Mouse (Mus musculus) right cerebral cortex, postnatal 14 days (tissue): Measurements from ENCODE around the gene Sepsecs.

Experiments used
- DNase-seq: peaks from one replicate; pipeline ENCODE4 v3.0.0; 2022

Gene Sepsecs

DNA sequence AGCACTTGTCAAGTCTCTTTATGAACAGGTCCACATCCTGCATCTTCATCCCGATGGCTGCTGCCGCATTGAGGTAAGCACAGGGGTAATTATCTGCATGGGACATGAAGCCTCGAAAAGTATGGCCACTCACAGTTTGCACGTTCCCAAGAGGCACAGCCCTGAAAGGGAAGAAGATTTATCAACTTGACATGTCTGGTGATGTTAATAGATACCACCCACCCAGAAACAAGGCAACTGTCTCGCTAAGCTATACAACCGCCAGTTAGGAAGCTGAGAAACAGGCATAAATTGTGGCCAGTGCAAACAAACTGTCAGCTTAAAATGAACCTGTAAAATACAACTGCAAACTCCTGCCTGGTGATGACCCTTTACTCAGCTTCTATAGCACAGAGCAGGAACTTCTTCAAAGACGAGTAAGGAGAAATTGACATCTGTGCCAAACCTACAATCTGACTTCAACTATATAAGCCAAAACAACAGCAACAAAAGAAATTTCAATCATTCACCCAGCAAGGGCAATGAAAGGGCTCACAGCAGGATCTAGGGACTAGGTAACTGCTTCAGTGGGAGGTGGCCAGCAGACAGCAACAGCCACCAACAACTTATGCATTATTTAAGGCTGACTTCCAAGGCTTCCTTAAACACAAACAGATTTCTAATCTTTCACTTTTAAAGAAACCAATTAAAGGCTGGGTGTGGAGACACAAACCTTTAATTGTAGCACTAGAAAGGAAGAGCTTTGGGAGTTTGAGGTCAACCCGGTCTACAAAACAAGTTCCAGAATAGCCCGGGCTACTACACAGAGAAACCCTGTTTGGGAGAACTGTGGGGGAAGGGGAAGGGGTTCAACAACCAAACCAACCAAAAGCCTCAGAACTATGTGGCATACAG lies 25.3 kb downstream of the Sepsecs start:
- DNase-seq: no peak

DNA sequence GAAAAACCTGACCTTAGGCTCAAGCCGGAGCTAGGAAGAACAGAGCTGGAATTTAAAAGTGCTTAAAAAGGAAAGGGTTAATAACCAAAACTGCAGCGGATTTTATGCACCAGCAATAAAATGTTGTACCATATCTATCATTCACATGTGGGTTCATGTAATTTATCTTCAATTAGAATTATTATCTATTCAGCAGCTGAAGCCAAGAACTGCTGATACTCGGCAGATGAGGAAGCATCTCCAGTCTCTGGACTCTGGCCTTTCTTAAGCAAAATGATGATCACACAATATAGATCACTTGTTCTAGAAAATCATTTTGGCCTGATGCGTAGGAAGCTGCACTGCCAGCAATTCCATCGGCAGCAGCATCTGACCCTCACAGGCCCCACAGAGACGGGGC lies 27.8 kb downstream of the Sepsecs start:
- no peak for DNase-seq

DNA sequence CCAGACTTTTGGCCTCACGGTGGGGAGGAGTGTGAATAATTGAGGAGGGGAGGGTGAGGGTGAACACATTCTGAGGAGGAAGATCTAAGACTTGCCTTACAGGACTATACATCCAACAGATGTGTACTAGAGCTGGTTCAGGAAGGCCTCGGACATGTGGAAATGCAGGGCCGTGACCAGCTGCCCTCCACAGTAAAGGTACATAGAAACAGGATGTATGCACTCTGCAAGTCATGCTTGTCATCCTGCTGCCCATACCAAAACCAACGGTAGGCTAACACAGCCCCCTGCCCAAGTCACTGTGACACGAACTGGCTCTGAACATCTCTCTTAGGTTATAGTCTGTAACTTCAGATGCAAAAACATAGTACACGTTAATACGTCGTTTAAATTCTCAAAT lies 30.6 kb downstream of the Sepsecs start:
- no peak for DNase-seq

DNA sequence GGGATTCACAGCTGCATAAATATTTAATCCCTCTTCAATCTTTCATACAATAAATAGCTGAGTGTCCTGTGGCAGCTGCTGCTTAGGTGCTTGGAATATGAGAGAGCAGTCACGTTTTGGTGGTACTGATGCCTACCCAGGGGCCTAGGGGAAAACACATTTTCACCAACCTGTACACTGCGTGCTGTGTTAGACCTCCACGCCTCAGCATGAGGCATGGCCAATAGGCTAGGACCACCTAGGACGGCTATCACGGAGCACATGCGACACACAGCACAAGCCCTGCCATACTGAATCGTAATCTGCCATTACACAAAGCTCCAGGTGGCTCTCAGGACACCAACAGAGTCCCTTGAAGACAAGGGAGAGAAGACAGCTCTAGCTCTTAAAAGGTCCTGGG lies 31.5 kb downstream of the Sepsecs start:
- DNase-seq: no peak

DNA sequence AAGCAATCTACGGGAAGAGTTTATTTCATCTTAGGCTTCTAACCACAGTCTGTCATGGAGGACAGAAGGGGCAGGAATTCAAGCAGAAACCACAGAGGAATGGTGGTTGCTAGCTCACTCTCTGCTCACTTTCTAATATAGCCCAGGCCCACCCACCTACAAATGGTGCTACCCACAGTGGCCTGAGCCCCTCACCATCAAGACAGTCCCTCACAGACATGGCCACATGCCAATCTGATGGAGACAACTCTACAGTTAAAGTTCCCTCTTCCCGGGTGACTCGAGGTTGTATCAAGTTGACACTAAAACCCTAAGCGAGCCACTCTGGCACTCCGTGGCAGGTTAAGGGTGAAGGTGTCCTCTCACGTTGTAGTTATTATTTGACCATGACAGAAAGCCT lies 32.6 kb downstream of the Sepsecs start:
- DNase-seq: no peak

DNA sequence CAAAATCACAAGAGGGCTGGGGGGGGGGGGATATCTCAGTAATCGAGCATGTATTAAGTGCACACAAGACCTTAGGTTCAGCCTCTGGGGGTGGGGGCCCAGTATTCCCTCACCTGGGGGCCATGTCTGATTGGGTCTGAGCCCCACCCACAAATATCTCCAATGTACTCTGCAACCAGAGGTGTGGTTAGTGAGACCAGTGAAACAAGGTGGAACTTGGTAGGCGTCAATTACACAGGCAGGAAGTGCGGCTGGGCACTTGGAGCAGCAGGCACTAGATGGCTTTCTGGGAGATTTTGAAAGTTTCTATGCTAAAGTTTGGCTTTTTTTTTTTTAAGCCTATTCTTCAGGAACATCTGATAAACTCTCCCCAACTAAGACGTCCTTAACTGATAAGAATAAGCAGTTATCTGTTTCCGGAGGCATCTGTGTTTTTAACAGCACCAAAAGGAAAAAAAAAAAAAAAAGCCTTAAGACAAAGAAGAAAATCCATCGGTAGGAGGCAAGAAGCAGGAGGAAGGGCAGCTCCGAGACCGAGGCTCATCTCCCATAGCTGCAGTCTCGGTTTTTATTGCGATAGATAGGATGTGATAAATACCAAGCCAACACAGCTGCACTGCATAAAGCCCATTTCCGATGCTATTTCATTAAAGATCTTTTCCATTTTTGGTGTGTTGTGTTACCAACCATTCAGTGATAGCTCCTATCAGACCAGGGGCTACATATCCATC lies 33.3 kb downstream of the Sepsecs start:
- no peak for DNase-seq

DNA sequence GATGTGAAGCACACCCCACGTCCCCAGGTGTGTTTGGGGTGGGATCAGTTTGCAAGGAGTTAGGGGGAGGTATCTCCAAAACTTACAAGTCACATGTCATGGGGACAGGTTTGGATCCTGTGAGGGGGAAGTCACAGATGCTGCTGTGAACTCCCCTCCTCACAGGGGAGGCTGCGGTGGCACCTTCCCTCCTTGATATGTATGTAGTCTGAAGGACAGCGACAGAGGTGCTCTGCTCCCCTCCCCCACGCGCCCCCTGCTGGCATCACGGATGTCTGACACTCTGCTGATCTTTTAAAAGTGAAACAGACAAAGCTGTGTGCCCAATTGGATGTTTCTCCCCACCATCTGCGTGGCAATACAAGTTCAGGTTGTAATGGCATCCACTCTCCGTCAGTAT lies 35.5 kb downstream of the Sepsecs start:
- peak; percentile 66 for DNase-seq

DNA sequence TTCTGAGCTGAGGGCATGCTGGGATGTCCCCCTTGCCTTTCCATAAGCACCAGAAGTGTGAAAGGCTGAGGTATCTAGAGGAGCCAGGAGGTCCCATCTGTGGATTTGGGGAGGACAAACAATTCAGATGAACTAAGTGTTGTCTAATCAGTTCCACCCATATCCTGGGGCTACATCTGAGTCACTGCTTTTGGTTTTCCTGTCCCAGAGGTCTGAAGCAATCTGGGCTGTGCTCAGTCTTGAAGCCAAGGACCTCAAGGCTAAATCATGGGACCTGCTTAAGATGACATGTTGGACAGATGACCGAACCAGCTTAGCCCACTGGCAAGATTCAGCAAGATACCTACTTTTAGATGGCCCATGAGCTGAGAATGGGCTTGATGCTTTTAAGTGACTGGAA lies 39.0 kb downstream of the Sepsecs start:
- DNase-seq: no peak

DNA sequence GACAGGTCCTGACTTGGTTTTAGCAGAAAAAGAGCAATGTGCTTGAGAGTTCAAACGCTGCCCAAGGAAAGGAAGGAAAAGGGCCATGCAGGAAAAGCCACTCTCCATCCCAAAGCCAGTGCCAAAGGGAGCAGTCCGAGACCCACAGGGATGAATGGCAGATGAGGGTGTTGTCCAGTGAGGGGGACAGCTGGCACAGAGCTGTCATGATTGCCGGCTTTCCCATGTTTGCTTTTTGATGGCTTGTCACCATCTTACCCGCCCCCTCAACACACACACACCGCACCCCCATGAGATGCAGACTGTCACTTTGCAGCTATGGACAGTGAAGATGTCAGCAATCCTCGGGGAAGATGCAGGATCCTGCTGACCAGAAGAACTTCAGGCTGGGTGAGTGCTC lies 40.3 kb downstream of the Sepsecs start:
- DNase-seq: no peak

DNA sequence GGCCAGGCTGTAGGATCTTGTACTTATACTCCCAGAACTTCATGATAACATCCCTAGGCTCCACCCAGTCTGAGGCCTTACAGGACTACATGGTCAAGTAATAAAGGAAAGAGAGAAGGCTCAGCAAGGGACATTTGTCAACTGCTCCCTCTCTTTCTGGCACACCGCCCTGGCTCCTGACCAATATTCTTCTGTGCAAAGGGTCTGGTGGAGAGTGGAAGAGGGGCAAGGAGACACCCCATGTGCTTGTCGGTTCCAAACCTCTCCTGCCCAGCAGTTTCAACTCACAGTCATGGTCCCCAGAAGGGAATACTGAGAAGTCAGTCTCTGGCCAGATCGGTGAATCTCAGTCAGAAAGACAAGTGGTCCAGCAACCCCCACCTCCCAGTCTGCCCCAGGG lies 40.7 kb downstream of the Sepsecs start:
- no peak for DNase-seq

DNA sequence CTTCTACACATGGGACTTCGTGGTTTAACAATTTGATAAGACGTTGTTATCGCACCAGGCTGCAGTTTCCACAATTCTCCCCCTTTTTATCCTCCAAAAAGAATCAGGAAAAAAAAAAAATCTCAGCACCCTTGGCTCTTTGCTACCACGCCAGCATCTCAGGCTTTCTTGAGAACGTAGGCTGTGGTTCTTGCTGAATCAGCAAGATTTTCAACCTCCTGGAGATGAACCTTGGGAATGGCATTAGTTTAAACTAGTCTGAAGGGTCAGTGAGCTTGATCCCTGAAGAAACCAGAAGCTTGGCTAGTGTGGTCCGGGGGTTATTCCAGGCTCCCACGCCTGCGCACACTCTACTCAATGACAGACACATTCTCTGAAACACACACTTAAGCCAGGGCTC lies 41.8 kb downstream of the Sepsecs start:
- DNase-seq: no peak

DNA sequence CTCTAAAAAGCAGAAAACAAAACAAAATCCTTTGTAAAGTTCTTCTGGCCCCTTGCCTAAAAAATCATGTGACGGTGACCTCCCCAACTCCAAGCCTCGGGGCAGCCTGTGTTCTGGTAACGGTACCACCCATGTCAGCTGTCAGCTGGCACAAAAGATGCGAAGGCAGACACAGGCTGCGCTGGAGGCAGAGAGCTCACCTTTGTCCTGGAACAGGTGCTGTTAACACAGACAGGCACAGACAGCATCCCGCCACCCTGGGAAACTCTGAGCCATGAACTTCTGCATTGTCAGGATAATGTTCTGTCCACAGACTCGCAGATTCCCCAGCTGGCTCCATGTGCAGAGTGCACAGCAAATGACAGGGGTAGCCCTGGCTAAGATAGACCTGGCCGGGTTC lies 43.4 kb downstream of the Sepsecs start:
- DNase-seq: no peak

DNA sequence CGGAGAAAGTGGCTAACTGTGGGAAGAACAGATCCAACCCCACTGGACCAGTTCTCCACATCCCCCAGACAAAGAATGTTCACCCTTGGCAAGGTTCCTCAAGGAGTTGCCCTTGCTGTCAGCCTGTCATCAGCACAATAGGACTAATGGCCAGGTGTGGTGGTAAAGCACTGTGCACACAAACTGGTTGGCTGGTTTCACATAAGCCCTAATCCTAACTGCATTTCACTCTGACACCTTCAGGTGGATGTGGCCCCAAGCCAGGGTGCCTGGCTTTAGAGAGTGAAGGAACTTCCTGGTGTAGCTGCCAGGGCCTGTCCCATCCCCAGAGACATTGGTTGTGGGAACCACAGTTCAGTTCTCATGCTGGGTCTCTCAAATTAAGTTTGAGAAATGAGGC lies 44.6 kb downstream of the Sepsecs start:
- no peak for DNase-seq

DNA sequence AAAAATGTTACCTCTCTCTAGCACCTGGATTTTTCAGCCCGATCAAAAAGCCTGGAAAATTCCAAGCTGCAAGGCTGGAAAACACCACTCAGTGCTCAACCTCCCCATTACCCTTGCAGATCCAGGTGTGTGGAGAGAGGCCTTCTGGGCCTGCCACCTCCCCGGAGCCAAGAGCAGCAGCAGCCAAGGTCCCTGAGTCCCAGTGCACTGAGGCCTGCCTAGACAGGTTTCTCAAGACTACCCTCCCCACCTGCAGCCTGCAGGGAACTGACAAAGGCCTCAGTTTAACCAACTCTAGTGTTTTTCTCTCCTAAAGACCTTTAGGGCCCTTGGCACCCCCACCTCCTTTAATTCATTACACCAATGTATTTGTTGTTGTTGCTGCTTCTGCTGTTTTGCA lies 46.4 kb downstream of the Sepsecs start:
- no peak for DNase-seq

DNA sequence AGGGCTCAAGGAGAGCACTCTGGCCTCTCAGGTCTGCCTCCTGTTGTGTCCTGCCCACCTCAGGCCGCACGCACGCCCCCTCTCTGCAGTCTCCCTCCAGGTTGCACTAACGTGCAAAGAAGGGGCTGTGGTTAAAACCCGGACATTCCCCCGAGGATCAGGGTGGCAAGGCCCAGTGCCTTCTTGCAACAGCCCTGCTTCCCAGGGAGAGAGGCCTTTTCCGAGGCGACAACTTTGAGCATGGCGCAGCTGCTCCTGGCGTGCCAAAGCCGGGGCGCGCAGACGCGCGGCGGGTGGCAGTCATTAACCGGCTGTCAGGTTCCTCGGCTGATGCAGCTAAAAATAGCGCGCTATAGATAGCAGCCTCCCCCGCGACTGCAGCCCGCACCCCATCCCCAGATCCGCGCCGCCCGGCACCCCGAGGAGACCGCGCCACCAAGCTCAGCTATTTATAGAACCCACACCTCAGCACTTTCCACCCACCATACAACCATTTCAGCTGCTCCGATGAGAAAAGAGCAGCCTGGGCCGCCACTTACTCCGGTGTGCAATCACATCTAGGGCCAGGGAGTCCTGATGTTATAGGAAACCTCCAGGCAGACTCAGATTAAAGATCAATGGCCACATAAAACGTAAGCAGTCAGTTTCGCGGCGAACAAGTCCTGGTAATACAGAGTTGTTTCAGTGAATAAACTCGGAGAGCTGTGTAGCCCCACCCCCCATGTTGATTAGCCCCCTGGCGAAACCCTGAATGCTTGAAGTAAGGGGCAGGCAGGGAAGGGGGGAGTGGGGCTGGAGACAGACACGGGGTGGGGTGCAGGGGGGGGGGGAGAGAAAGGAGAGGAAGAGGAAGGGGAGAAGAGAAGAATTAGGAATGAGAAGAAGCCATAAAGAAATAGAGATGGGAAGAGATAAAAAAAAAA lies 50.9 kb downstream of the Sepsecs start:
- DNase-seq: peak; percentile 84

DNA sequence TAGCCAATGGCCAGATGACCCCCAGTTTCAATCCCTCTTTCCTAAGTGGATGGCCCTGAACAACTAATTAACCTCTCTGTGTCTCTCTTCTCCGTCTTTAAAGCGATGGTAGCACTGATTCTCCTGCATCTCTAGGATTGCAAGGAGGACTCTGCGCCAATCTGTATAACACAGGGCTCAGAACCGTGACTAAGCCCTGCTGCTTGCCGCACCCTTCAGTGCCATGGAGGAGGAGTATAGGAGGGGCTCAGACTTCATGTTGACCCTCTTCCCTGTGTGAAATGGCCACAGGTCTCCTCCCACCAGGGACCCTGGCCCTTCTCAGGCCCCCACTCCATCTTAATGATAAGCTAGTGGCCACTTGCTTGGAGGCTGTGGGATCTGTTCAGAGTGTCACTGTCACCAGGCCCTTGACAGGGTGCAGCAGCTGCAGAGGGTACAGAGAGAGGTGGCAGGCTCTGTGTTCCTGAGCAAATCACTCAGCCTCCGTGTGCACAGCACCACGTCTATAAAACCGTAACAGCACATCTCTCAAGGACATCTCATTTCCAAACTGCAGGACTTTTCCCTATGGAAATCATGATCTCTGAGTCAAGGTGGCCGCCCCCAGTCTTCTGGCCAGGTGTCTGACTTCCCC lies 51.7 kb downstream of the Sepsecs start:
- no peak for DNase-seq

DNA sequence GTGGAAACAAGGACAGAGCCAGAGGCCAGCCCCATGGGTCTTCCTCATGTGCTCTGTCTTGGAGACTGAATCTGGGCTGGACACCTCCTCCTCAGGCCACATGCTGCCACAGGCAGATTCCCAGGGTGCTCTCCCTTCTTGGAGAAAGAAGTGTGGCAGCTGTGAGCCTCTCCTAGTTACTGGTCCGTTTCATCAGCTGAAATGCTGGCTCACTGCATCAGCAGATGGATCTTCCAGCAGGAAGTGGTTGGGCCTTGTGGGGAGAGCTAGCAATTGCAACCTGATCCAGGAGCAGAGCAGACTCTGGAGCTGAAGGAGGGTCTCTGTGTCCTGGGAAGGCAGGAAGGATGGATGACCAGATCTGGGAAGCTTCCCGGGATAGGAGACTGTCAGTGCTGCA lies 53.0 kb downstream of the Sepsecs start:
- DNase-seq: peak; percentile 41

DNA sequence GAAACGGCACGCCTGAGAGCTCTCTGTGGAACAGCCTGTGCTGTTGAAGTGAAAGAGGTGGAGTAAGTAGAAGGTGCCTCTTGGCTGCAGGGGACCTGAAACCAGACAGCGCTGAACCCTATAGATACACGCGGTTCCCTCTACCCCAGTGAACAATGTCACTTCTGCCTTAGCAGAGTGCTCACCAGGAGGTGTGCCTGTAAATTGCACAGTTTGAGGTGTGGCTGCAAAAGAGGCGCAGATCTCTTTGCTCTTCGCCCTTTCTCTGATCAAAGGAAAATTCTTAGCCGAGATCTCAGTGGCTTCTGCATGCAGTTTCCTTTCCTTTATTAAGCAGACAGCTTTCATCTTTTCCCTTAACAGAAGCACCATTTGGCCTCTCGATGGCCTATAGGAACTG lies 54.1 kb downstream of the Sepsecs start:
- DNase-seq: no peak

DNA sequence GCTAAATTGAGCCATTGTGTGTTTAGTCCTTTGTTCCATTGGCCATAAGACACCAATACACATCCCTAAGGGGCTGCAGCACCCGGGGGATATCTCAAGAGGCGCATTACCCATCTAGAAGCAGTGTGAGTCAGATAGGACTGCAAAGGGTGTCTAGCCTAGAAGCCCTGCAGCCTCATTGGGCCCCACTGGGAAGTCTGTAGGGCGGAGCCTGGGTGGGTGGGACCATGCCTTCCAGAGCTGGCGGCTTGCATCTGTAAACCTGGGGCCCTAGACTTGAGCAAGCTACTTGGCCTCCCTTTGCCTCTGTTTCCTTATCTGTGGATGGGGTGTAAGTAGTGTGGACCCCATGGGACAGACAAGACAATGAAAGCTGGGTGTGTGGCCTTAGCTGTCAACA lies 54.8 kb downstream of the Sepsecs start:
- DNase-seq: no peak

DNA sequence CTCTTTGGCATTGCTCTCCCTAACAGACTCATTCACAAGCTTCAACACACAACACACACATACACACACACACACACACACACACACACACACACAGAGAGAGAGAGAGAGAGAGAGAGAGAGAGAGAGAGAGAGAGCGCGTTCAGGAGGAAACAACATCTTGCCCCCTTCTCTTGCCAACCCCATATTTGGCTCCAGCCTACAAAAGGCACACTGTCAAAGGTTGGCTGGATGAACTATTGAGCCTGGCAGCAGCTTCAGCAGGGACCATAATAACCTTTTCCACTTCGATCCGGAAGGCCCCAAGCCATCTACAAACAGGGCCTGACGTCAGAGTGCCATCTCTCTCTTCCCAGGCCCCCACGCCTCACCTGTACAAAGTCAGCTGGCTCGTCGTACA lies 56.7 kb downstream of the Sepsecs start:
- DNase-seq: no peak

DNA sequence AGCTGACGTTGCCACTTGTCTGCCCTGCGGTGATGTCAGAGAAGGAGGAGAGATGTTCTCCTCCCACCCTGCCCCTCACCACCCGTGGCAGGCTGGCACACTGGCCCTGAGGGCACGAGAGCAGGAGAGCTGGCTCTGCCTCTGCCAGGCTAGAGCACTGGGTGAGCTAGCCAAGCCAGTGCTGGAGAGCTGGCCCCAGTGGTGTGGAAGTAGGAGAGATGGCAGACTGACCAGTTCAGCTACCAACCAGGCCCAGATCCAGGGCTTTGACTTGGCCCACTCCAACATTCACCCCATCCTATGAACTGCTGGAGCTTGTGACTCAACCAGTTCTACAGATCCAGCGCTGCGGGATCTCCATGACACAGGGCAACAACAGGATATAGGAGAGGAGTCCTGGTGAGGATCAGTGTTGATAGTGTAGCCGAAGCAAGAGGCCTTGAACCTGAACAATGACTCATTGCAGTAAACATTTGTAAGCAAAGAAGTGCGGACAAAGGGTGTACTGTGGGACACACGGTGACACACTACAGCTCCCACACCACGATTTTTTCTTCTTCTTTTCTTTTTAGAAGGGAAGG lies 58.1 kb downstream of the Sepsecs start:
- no peak for DNase-seq

DNA sequence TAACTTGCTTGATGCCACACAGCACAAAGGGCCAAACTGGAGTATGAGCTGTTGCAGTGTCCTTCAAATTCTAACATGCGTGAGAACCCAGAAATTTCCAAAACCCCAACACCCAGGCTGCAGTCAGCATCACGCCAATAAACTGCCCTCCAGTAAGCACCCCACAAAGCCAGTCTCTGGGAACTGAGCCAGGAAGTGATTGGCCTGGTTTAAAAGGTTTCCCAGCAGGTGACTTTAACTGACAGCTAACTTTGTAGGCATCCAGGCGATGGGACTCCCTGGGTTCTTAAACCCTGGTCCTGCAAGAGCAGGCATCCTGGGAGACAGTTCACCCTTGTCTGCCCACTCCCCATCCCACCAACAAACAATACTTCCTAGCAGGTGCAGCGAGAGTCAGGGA lies 59.2 kb downstream of the Sepsecs start:
- DNase-seq: no peak

DNA sequence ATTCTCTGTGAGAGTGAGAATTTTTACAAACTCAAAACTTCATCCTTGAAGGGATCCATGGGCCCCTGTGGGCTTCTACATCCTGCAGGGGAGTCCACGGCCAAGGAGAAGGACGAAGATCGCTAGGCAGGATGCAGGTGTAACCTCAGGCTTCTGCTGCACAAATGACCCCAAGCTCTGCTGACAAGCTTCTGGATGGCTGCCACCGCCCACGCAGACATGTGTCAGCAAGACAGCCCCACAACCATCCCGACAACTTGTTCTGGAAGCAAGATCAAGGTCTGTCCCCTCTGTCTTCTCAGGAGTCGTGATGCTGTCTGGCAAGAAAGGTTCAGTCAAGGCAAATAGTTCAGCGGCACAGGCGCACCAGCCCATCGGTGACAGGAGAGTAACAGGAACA lies 59.8 kb downstream of the Sepsecs start:
- DNase-seq: peak; percentile 30
